ENCODE assay signal across 11 mouse cellular contexts in the genomic region with DNA sequence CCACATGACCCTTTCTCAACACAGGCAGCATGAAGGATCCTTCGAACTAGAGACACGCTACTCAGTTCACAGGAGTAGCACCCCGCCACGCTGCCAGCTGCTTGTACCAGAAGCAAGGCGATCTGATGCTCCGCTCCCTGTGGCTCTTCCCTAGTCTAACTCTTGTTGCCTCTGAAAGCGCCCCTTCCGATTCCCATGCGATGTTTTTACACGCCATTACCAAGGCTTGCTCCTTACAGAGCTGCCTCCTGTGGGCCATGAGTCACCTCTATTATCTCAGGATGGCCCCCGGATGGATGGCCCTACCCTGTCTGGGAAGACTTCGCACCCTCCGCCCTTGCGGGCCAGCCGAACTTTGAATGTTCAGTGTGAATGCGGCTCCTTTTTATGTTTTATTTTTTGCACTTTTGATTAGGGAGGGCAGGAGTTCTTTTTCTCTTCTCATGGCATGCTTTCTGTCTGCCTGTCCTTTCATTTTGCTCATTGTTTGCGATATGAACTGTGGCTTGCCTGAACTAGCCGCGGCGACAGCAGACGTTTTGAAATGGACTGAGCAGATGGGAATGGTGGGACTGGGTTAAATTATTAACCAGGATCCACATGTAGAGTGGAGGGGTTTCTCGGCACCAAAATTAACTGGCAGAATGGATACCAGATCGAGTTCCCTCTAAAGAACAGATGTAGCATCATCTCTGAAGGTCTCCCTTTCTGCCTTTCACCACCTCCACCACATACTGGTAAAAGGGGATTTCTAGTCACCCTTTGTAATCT.
DNase-seq lines count a peak whose midpoint lies in the region; ATAC-seq lines count a peak whose summit lies in the region.
"Had no signal": no experiment of that assay in that cellular context is flagged by ENCODE, and none has a peak within 500 bp of the region (broad histone marks: within the 10 kb centered on the region; RNA-seq: fewer than 3 reads in every experiment).

No protein-coding gene starts in this region.

- peak overlapping the region; percentile 3 for H3K4me2 ChIP-seq in kidney, embryonic 16.5 days (replicated peaks; ENCODE audit: low read depth, low read length)
- peak overlapping the region; percentile 35 for H3K4me2 ChIP-seq in hindbrain, embryonic 12.5 days (replicated peaks)
- H3K4me2 ChIP-seq in neural tube, embryonic 13.5 days: peak overlapping the region; percentile 38
- H3K4me2 ChIP-seq: limb, embryonic 15.5 days had no signal

- no peak overlapping the region for H3K27ac ChIP-seq in kidney, embryonic 16.5 days (ENCODE audit: low read length)
- 0 out of 2 replicates have a peak overlapping the region, but pooled peaks have one; percentile 30 for H3K27ac ChIP-seq in embryonic facial prominence, embryonic 10.5 days (replicated peaks)
- H3K27ac ChIP-seq in hindbrain, embryonic 12.5 days: peak overlapping the region; percentile 66; the same call in 1 of the 2 replicates
- peak overlapping the region; percentile 34 for H3K27ac ChIP-seq in neural tube, embryonic 13.5 days (replicated peaks)
- H3K27ac ChIP-seq: gastrocnemius, adult 2 months; limb, embryonic 15.5 days had no signal

- WGBS in kidney, embryonic 16.5 days: 64% methylated on average over 23 of the region's 23 CpGs
- 73% methylated on average over 23 of the region's 23 CpGs for WGBS in embryonic facial prominence, embryonic 10.5 days
- WGBS in hindbrain, embryonic 12.5 days: 45% methylated on average over 23 of the region's 23 CpGs
- WGBS in neural tube, embryonic 13.5 days: 42% methylated on average over 23 of the region's 23 CpGs

- H3K36me3 ChIP-seq in kidney, embryonic 16.5 days (ENCODE audit: insufficient read depth, low read length): no peaks in the 10 kb centered on the region
- H3K36me3 ChIP-seq in embryonic facial prominence, embryonic 10.5 days (replicated peaks): no peaks in the 10 kb centered on the region
- no peaks in the 10 kb centered on the region for H3K36me3 ChIP-seq in hindbrain, embryonic 12.5 days
- no peaks in the 10 kb centered on the region for H3K36me3 ChIP-seq in neural tube, embryonic 13.5 days
- H3K36me3 ChIP-seq: limb, embryonic 15.5 days had no signal

- no peak overlapping the region for H3K9ac ChIP-seq in kidney, embryonic 16.5 days (replicated peaks; ENCODE audit: low read length)
- 0 out of 2 replicates have a peak overlapping the region, but pooled peaks have one; percentile 35 for H3K9ac ChIP-seq in hindbrain, embryonic 12.5 days
- no peak overlapping the region for H3K9ac ChIP-seq in neural tube, embryonic 13.5 days
- H3K9ac ChIP-seq: limb, embryonic 15.5 days had no signal

- ATAC-seq in kidney, embryonic 16.5 days (ENCODE audit: low FRiP score, low TSS enrichment): no peak
- peak; percentile 51 for ATAC-seq in hindbrain, embryonic 12.5 days (ENCODE audit: low FRiP score)
- 0 out of 2 replicates have a peak, but pooled peaks have one; percentile 41 for ATAC-seq in neural tube, embryonic 13.5 days (ENCODE audit: low read depth)
- ATAC-seq in activated CD4-positive, CD25-positive, alpha-beta regulatory T cell, adult 4 months: no peak

- H3K4me1 ChIP-seq in kidney, embryonic 16.5 days (ENCODE audit: insufficient read depth, low read length): peaks cover 12% of the 10 kb centered on the region
- H3K4me1 ChIP-seq in embryonic facial prominence, embryonic 10.5 days: peaks cover 28% of the 10 kb centered on the region
- H3K4me1 ChIP-seq in hindbrain, embryonic 12.5 days: peaks cover 34% of the 10 kb centered on the region
- H3K4me1 ChIP-seq in neural tube, embryonic 13.5 days (replicated peaks): peaks cover 32% of the 10 kb centered on the region

- H3K4me3 ChIP-seq in kidney, embryonic 16.5 days (ENCODE audit: low read length): no peak overlapping the region
- H3K4me3 ChIP-seq in embryonic facial prominence, embryonic 10.5 days: no peak overlapping the region
- 0 out of 2 replicates have a peak overlapping the region, but pooled peaks have one; percentile 4 for H3K4me3 ChIP-seq in hindbrain, embryonic 12.5 days
- H3K4me3 ChIP-seq in neural tube, embryonic 13.5 days: no peak overlapping the region
- H3K4me3 ChIP-seq: gastrocnemius, adult 2 months; limb, embryonic 15.5 days had no signal

- DNase-seq in kidney, postnatal 10 days: no peak
- DNase-seq in embryonic facial prominence, embryonic 10.5 days (ENCODE audit: low spot score): no peak
- DNase-seq in B cell, adult 2 months: no peak
- DNase-seq: cerebellum, postnatal 14 days; gastrocnemius, adult 2 months; kidney, adult 2 months had no signal

- H3K27me3 ChIP-seq in kidney, embryonic 16.5 days (ENCODE audit: insufficient read depth, low read length): no peaks in the 10 kb centered on the region
- H3K27me3 ChIP-seq in embryonic facial prominence, embryonic 10.5 days (replicated peaks; ENCODE audit: low read depth, poor library complexity, severe bottlenecking): no peaks in the 10 kb centered on the region
- H3K27me3 ChIP-seq in hindbrain, embryonic 12.5 days: no peaks in the 10 kb centered on the region
- no peaks in the 10 kb centered on the region for H3K27me3 ChIP-seq in neural tube, embryonic 13.5 days
- H3K27me3 ChIP-seq: limb, embryonic 15.5 days had no signal

- H3K9me3 ChIP-seq in kidney, embryonic 16.5 days (ENCODE audit: low read length): no peaks in the 10 kb centered on the region
- H3K9me3 ChIP-seq in embryonic facial prominence, embryonic 10.5 days: no peaks in the 10 kb centered on the region
- H3K9me3 ChIP-seq in hindbrain, embryonic 12.5 days (replicated peaks): no peaks in the 10 kb centered on the region
- H3K9me3 ChIP-seq in neural tube, embryonic 13.5 days: no peaks in the 10 kb centered on the region
- H3K9me3 ChIP-seq: limb, embryonic 15.5 days had no signal

Comparison
In these comparisons a context has a peak if more than half of its experiments do, and no peak if none do; other contexts are left out.
1. ATAC-seq: peak in hindbrain, embryonic 12.5 days (single experiment) and neural tube, embryonic 13.5 days (single experiment); none in kidney, embryonic 16.5 days (single experiment) and activated CD4-positive, CD25-positive, alpha-beta regulatory T cell, adult 4 months (single experiment).
2. Peak in every context shown above with its lines, with median percentiles within 50 percentile points of each other: H3K4me2 ChIP-seq.